Comparison of ENCODE assay signal across 9 mouse cellular contexts in the genomic region with DNA sequence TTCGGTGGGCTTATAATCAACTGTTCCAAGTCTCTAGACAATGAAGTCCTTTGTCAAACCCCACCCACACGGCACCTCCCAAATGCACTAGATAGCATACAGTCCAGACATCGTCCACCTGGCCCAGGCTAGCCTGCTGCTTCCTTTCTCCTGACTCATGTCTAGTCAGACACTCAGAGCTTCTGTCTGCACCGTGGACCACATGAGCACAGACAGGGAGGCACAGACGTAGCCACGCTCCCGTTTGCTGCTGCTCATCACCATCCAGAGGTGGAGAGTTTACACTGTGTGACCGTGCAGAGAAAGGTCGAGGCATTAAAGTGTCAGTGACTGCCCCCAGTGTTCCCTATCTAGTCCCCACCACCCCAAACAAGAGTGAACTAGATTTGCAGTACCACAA. TPM values are rescaled to one million over a fixed set of nuclear protein-coding genes. Genes with fewer than 3 reads are reported as not detected.
DNase-seq lines count a peak whose midpoint lies in the region; ATAC-seq and TF ChIP-seq lines count a peak whose summit lies in the region.
"Had no signal": no experiment of that assay in that cellular context is flagged by ENCODE, and none has a peak within 500 bp of the region (broad histone marks: within the 10 kb centered on the region; RNA-seq: fewer than 3 reads in every experiment).

No protein-coding gene starts in this region.

- no peak overlapping the region for H3K4me3 ChIP-seq in hindbrain, embryonic 12.5 days
- no peak overlapping the region for H3K4me3 ChIP-seq in hindbrain, embryonic 11.5 days (ENCODE audit: low read depth, low read length)
- H3K4me3 ChIP-seq in midbrain, embryonic 13.5 days (replicated peaks), result no peak overlapping the region
- no peak overlapping the region for H3K4me3 ChIP-seq in midbrain, embryonic 14.5 days (replicated peaks; ENCODE audit: low read depth, low read length)
- H3K4me3 ChIP-seq in stomach, postnatal 0 days (ENCODE audit: low read depth, low read length), result no peak overlapping the region

- ATAC-seq in hindbrain, embryonic 12.5 days (ENCODE audit: low FRiP score), result 0 out of 2 replicates have a peak, but pooled peaks have one; percentile 29
- no peak for ATAC-seq in hindbrain, embryonic 11.5 days (ENCODE audit: low FRiP score)
- peak; percentile 49 for ATAC-seq in midbrain, embryonic 13.5 days
- ATAC-seq in midbrain, embryonic 14.5 days (ENCODE audit: low FRiP score, low TSS enrichment), result no peak
- peak; percentile 52 for ATAC-seq in stomach, postnatal 0 days (ENCODE audit: low FRiP score, low TSS enrichment)

- TF ChIP-seq EP300 in stomach, postnatal 0 days (optimal IDR thresholded peaks at IDR 0.05), result no peak

- no peak overlapping the region for H3K27ac ChIP-seq in hindbrain, embryonic 12.5 days
- no peak overlapping the region for H3K27ac ChIP-seq in hindbrain, embryonic 11.5 days (ENCODE audit: low read depth, low read length)
- no peak overlapping the region for H3K27ac ChIP-seq in midbrain, embryonic 13.5 days
- no peak overlapping the region for H3K27ac ChIP-seq in midbrain, embryonic 14.5 days (replicated peaks; ENCODE audit: low read depth, low read length)
- H3K27ac ChIP-seq in stomach, postnatal 0 days (replicated peaks), result peak overlapping the region; percentile 84

- no peak overlapping the region for H3K9ac ChIP-seq in hindbrain, embryonic 12.5 days
- no peak overlapping the region for H3K9ac ChIP-seq in hindbrain, embryonic 11.5 days (ENCODE audit: low read depth, low read length)
- H3K9ac ChIP-seq in midbrain, embryonic 13.5 days (replicated peaks), result no peak overlapping the region
- H3K9ac ChIP-seq in midbrain, embryonic 14.5 days (replicated peaks; ENCODE audit: low read length), result no peak overlapping the region
- H3K9ac ChIP-seq in stomach, postnatal 0 days (ENCODE audit: low read length), result no peak overlapping the region

- H3K4me1 ChIP-seq in hindbrain, embryonic 12.5 days, result peaks cover 13% of the 10 kb centered on the region
- H3K4me1 ChIP-seq in hindbrain, embryonic 11.5 days (replicated peaks; ENCODE audit: control insufficient read depth, insufficient read depth, low read length), result no peaks in the 10 kb centered on the region
- peaks cover 11% of the 10 kb centered on the region; the same call in 1 of the 2 replicates for H3K4me1 ChIP-seq in midbrain, embryonic 13.5 days (replicated peaks)
- peaks cover 7% of the 10 kb centered on the region; the same call in 1 of the 2 replicates for H3K4me1 ChIP-seq in midbrain, embryonic 14.5 days (ENCODE audit: control insufficient read depth, insufficient read depth, low read length)
- peaks cover 2% of the 10 kb centered on the region; the same call in 1 of the 2 replicates for H3K4me1 ChIP-seq in stomach, postnatal 0 days (replicated peaks; ENCODE audit: control insufficient read depth, insufficient read depth)

- no peak for TF ChIP-seq CTCF in stomach, postnatal 0 days (IDR thresholded peaks at IDR 0.05; ENCODE audit: low read depth)

- no peaks in the 10 kb centered on the region for H3K36me3 ChIP-seq in hindbrain, embryonic 12.5 days
- H3K36me3 ChIP-seq in hindbrain, embryonic 11.5 days (ENCODE audit: control insufficient read depth, insufficient read depth, low read length), result no peaks in the 10 kb centered on the region
- H3K36me3 ChIP-seq in midbrain, embryonic 13.5 days, result no peaks in the 10 kb centered on the region
- no peaks in the 10 kb centered on the region for H3K36me3 ChIP-seq in midbrain, embryonic 14.5 days (ENCODE audit: control insufficient read depth, insufficient read depth, low read length)
- no peaks in the 10 kb centered on the region for H3K36me3 ChIP-seq in stomach, postnatal 0 days (ENCODE audit: control insufficient read depth, insufficient read depth, low read length)

- no peaks in the 10 kb centered on the region for H3K9me3 ChIP-seq in hindbrain, embryonic 12.5 days (replicated peaks)
- H3K9me3 ChIP-seq in hindbrain, embryonic 11.5 days (ENCODE audit: control insufficient read depth, low read length), result no peaks in the 10 kb centered on the region
- H3K9me3 ChIP-seq in midbrain, embryonic 13.5 days, result no peaks in the 10 kb centered on the region
- no peaks in the 10 kb centered on the region for H3K9me3 ChIP-seq in midbrain, embryonic 14.5 days (ENCODE audit: control insufficient read depth, low read length)
- H3K9me3 ChIP-seq in stomach, postnatal 0 days (ENCODE audit: control insufficient read depth, low read length), result no peaks in the 10 kb centered on the region

- no peak overlapping the region for H3K4me2 ChIP-seq in hindbrain, embryonic 12.5 days (replicated peaks)
- no peak overlapping the region for H3K4me2 ChIP-seq in hindbrain, embryonic 11.5 days (replicated peaks; ENCODE audit: low read depth, low read length)
- no peak overlapping the region for H3K4me2 ChIP-seq in midbrain, embryonic 13.5 days (replicated peaks)
- H3K4me2 ChIP-seq in midbrain, embryonic 14.5 days (ENCODE audit: low read length), result no peak overlapping the region
- H3K4me2 ChIP-seq in stomach, postnatal 0 days (replicated peaks; ENCODE audit: low read depth), result peak overlapping the region; percentile 11; the same call in 1 of the 2 replicates

- WGBS in hindbrain, embryonic 12.5 days, result 68% methylated on average over 9 of the region's 9 CpGs
- 81% methylated on average over 9 of the region's 9 CpGs for WGBS in hindbrain, embryonic 11.5 days
- WGBS in midbrain, embryonic 13.5 days, result 81% methylated on average over 9 of the region's 9 CpGs
- WGBS in midbrain, embryonic 14.5 days, result 76% methylated on average over 9 of the region's 9 CpGs
- 29% methylated on average over 9 of the region's 9 CpGs for WGBS in stomach, postnatal 0 days

- DNase-seq in hindbrain, embryonic 11.5 days (ENCODE audit: low spot score), result no peak
- DNase-seq in midbrain, embryonic 14.5 days, result no peak
- DNase-seq in fibroblast of lung, adult 2 months (ENCODE audit: low read depth), result peak; percentile 25
- no peak for DNase-seq in stomach, postnatal 0 days (ENCODE audit: low spot score)
- DNase-seq in thymus, postnatal 14 days, result no peak
- DNase-seq: embryo, embryonic 11 days; kidney, adult 8-10 months had no signal

- H3K27me3 ChIP-seq in hindbrain, embryonic 12.5 days, result no peaks in the 10 kb centered on the region; the same call in 1 of the 2 replicates
- no peaks in the 10 kb centered on the region for H3K27me3 ChIP-seq in hindbrain, embryonic 11.5 days (ENCODE audit: control insufficient read depth, insufficient read depth, low read length)
- H3K27me3 ChIP-seq in midbrain, embryonic 13.5 days, result peaks cover 4% of the 10 kb centered on the region; the same call in 1 of the 2 replicates
- H3K27me3 ChIP-seq in midbrain, embryonic 14.5 days (ENCODE audit: control insufficient read depth, insufficient read depth, low read length), result no peaks in the 10 kb centered on the region
- no peaks in the 10 kb centered on the region for H3K27me3 ChIP-seq in stomach, postnatal 0 days (ENCODE audit: control insufficient read depth, insufficient read depth, low read length)

RNA-seq across cellular contexts. Expression of a gene that starts 29.4 kb away (rescaled TPM):
- 0.44 and 1.1 TPM in 2 replicates for polyA plus RNA-seq in hindbrain, embryonic 12.5 days (2016; fragmentation: Nextera tagmentation; extraction: Ambion mirVana)
- 0.32 and 0.61 TPM in 2 replicates for polyA plus RNA-seq in hindbrain, embryonic 11.5 days (2014; fragmentation: Nextera tagmentation; extraction: Ambion mirVana)
- polyA plus RNA-seq in midbrain, embryonic 13.5 days (2015; fragmentation: Nextera tagmentation; extraction: Ambion mirVana), result 0.73 and 1.1 TPM in 2 replicates
- 1.0 and 1.1 TPM in 2 replicates for polyA plus RNA-seq in midbrain, embryonic 14.5 days (2014; fragmentation: Nextera tagmentation; extraction: Ambion mirVana)
- polyA plus RNA-seq in stomach, postnatal 0 days (2015; fragmentation: Nextera tagmentation; extraction: Ambion mirVana), result 20.9 and 24.7 TPM in 2 replicates

Comparison
In these comparisons a context has a peak if more than half of its experiments do, and no peak if none do; other contexts are left out.
1. ATAC-seq: peak in hindbrain, embryonic 12.5 days (single experiment), midbrain, embryonic 13.5 days (single experiment) and stomach, postnatal 0 days (single experiment); none in hindbrain, embryonic 11.5 days (single experiment) and midbrain, embryonic 14.5 days (single experiment).
2. RNA of a gene that starts 29.4 kb away (polyA plus RNA-seq): 20.9 to 24.7 TPM in stomach, postnatal 0 days; 0.73 to 1.1 TPM in midbrain, embryonic 13.5 days, 1.0 to 1.1 TPM in midbrain, embryonic 14.5 days, 0.44 to 1.1 TPM in hindbrain, embryonic 12.5 days and 0.32 to 0.61 TPM in hindbrain, embryonic 11.5 days; every median in the first group is over 10 times any median in the second.